Mouse (Mus musculus) kidney, adult 2 months (tissue): ENCODE measurements around the gene Gas2l3. TPM values are rescaled to one million over a fixed set of nuclear protein-coding genes. Genes with fewer than 3 reads are reported as not detected.
A peak's percentile ranks its signal among the peaks of the same experiment; 100 is the strongest.

Experiments
- DNase-seq: peaks from one replicate; pipeline ENCODE4 v3.0.0; 2021
- H3K27ac ChIP-seq: fragments of 200-500 bp; 2 replicates; pipeline ENCODE4 v1.5.1; 2012; ENCODE audit warnings: low read depth, low read length, control low read depth, inconsistent platforms; ENCODE audit not compliant: insufficient read depth
- H3K27me3 ChIP-seq: fragments of 200-500 bp; replicated peaks from 2 replicates; pipeline ENCODE4 v1.6.1; 2012; ENCODE audit warnings: mild to moderate bottlenecking, moderate library complexity, low read length, inconsistent platforms; ENCODE audit not compliant: control insufficient read depth, insufficient read depth
- H3K36me3 ChIP-seq: fragments of 200-500 bp; 2 replicates; pipeline ENCODE4 v1.6.1; 2012; ENCODE audit warnings: mild to moderate bottlenecking, moderate library complexity, low read length, inconsistent platforms; ENCODE audit not compliant: control insufficient read depth, insufficient read depth
- H3K4me1 ChIP-seq: fragments of 200-500 bp; 2 replicates; pipeline ENCODE4 v1.6.1; 2011; ENCODE audit warnings: low read length; ENCODE audit not compliant: control insufficient read depth, insufficient read depth
- H3K4me3 ChIP-seq: fragments of 200-500 bp; 2 replicates; pipeline ENCODE4 v1.5.1; 2011; ENCODE audit warnings: mild to moderate bottlenecking, low read depth, low read length, control low read depth; ENCODE audit not compliant: insufficient read depth
- CTCF ChIP-seq: fragments of 200-500 bp; conservative IDR thresholded peaks from 2 replicates; pipeline ENCODE4 v1.5.1; 2011; ENCODE audit warnings: low read depth, mild to moderate bottlenecking, control low read depth, low read length, moderate library complexity, mixed read lengths; ENCODE audit not compliant: insufficient read depth, insufficient read length
- POLR2A ChIP-seq: fragments of 200-500 bp; IDR thresholded peaks from one replicate; pipeline ENCODE4 v1.6.1; 2011; ENCODE audit warnings: low read depth, low read length, control low read depth
- WGBS: fragments of 180-500 bp; shearing (Covaris S2); methylation state at CpG from one replicate; pipeline ENCODE4 v1.1.7; 2018; 5-methylcytosine and 5-hydroxymethylcytosine counted together
- polyA plus RNA-seq: library from polyadenylated mRNA; depleted of rRNA; stranded (reverse); fragments of >200 nt; gene quantifications from 2 replicates; pipeline ENCODE4 v1.2.3, GENCODE M21; 2012

Gene Gas2l3
- polyA plus RNA-seq, 1 experiment = 0.19 TPM

DNA sequence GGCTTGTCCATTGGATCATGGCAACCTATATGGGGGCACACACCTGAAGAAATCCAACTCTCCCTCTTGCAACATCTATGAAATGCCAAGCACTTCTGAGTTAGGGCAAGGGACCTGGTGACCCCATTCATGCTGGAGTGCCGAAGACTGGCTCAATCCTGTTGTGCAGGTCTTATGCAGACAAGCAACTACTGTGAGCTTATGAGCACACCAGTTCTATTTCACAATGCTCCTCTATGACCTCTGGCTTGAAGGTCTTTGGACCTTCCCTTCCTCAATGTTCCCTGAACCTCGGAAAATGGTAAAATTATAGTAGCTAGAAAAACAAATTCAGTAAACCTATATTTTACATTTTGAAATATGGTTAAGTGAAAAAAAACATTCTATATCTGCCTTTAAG, 25.8 kb downstream of the Gas2l3 start:
- DNase-seq = no peak
- Histone ChIP-seq H3K27ac (no peak overlapping the region), H3K4me1 (no peaks in the 10 kb centered on the region), H3K27me3 (no peaks in the 10 kb centered on the region), H3K36me3 (no peaks in the 10 kb centered on the region), H3K4me3 (no peak overlapping the region)
- TF ChIP-seq POLR2A (no peak), CTCF (no peak)
- 85% methylated on average over 2 of the region's 2 CpGs for WGBS

DNA sequence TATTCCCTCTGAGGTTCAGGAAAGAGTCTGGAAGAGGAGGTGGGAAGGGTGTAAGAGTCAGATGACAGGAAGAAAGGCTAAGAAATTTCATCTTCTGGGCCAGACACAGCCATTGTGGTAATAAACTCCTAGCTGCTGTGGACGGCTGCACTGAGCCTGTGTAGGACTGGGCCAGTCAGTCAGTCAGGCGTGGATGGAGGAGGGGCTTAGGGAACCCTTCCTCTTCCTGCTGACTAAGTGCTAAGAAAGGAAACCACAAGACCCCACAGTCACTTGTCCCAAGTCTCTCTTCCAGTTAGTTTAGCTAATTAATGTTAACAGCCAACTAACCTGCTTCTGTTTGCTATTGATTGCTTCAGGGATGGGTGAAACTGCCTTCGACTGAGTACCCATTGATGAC, 28.3 kb downstream of the Gas2l3 start:
- Histone ChIP-seq H3K27ac (no peak overlapping the region), H3K36me3 (no peaks in the 10 kb centered on the region), H3K4me1 (no peaks in the 10 kb centered on the region), H3K27me3 (no peaks in the 10 kb centered on the region), H3K4me3 (no peak overlapping the region)
- WGBS = 74% methylated on average over 3 of the region's 3 CpGs
- TF ChIP-seq POLR2A (no peak), CTCF (no peak)
- DNase-seq = no peak

DNA sequence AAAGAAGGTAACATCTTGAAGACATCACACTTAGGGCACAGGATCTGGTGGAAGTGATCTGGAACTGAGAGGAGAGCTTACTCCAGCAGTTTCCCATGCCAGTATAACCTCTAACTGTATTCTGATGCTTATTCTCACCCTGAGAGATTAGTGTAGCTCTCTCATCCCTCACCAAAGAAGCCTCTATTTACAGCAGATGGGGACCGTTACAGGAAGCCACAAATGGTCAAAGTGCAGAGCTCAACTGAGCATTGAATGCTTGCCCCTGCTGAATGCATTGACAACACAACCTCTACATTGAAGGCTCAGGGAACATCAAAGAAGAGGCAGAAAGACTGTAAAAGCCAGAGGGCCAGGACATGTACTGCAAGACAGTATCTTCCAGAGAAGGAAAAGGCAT, 36.2 kb downstream of the Gas2l3 start:
- no peak overlapping the region for H3K27ac ChIP-seq
- 50% methylated on average over 1 of the region's 1 CpGs for WGBS
- no peaks in the 10 kb centered on the region for H3K36me3 ChIP-seq
- no peaks in the 10 kb centered on the region for H3K27me3 ChIP-seq
- no peaks in the 10 kb centered on the region for H3K4me1 ChIP-seq
- no peak for TF ChIP-seq POLR2A
- TF ChIP-seq CTCF = no peak
- no peak overlapping the region for H3K4me3 ChIP-seq
- DNase-seq = no peak

DNA sequence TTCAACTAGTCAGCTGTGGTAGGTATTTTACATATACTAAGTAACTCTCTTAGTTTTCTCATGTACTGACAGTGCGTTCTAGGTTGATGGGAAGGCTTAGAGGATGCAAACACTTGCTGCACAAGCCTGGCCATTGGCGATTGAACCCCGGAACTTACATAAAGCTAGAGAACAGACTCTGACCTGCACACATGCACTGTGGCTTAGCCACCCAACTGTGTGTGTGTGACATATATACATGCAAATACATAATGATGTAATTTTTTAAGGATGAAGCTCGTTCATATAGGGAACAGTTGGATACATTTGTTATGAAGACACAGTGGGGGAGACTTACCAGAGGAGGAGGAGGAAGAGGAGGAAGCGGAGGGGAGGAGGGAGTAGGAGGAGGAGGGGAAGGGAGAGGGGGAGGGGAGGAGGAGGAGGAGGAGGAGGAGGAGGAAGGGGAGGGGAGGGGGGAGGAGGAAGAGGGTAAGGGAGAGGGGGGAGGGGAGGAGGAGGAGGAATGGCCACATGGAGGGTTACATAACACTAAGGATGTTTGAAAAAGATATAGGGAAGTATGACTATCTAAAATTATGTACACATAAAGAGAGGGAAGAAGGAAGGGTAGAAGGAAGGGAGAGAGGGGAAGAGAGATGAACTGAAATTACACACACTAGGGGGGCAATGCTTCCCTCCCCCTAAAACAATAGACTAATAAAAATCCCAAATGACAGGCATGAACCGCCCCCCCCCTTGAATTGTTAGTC, 36.9 kb downstream of the Gas2l3 start:
- TF ChIP-seq CTCF (no peak), POLR2A (no peak)
- Histone ChIP-seq H3K4me1 (no peaks in the 10 kb centered on the region), H3K27ac (no peak overlapping the region), H3K27me3 (no peaks in the 10 kb centered on the region), H3K36me3 (no peaks in the 10 kb centered on the region), H3K4me3 (no peak overlapping the region)
- WGBS = 79% methylated on average over 5 of the region's 6 CpGs
- DNase-seq = no peak

DNA sequence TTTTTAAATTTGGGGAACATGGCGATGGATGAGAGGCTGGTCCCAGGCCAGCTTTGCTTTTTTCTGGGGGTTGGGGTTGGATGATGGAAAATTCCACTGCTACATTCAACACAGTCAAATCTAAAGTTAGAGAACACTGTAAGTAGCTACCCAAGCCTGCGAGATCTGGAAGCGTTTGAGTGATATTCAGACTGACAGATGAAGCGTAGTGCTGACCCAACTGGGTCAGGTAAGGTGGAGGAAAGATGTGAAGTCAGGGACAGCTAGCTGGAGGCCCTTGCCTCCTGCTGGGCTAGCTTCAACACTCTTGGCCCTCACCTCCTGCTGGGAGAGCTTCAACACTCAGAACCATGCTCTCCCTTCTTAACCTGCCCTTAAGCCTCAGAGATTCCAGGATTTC, 38.8 kb downstream of the Gas2l3 start:
- no peak for DNase-seq
- Histone ChIP-seq H3K4me3 (no peak overlapping the region), H3K27me3 (no peaks in the 10 kb centered on the region), H3K4me1 (no peaks in the 10 kb centered on the region), H3K27ac (no peak overlapping the region), H3K36me3 (no peaks in the 10 kb centered on the region)
- 84% methylated on average over 4 of the region's 4 CpGs for WGBS
- TF ChIP-seq POLR2A (no peak), CTCF (no peak)

DNA sequence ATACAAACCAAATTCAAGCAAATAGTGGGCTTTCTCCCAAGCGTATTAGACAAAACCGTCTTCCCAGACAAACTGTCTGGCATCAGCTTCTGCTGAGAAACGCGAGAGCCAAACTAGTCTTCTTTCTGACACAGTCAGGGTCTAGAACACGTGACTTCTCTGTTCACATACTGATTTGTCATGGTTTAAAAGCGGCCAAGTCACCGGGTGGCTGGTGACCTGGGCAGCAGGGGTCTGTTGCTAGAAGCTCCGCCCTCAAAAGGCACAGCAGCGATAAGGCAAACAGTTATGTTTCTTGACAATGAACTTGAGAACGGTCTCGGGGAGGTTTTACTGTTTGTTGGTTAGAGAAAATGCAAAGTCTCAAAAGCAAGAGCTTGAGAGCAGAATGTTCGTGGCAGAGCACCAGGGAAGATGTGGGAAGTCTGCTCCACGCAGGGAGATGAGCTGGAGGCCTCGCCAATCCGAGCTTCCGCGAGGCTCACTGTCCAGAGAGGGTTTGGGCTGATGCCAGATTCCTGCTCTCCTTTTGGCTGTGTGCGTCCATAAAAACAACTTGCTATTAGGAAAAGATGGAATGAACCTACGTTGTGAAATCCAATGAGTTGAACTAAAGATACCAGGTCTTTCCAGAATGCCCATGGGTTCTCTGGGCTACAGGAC, 43.0 kb downstream of the Gas2l3 start:
- Histone ChIP-seq H3K27me3 (no peaks in the 10 kb centered on the region), H3K27ac (no peak overlapping the region), H3K4me3 (no peak overlapping the region), H3K36me3 (no peaks in the 10 kb centered on the region), H3K4me1 (0 out of 2 replicates have a peak, but pooled peaks cover 3% of the 10 kb centered on the region)
- 71% methylated on average over 19 of the region's 19 CpGs for WGBS
- no peak for TF ChIP-seq POLR2A
- TF ChIP-seq CTCF = no peak
- DNase-seq = peak; percentile 40

DNA sequence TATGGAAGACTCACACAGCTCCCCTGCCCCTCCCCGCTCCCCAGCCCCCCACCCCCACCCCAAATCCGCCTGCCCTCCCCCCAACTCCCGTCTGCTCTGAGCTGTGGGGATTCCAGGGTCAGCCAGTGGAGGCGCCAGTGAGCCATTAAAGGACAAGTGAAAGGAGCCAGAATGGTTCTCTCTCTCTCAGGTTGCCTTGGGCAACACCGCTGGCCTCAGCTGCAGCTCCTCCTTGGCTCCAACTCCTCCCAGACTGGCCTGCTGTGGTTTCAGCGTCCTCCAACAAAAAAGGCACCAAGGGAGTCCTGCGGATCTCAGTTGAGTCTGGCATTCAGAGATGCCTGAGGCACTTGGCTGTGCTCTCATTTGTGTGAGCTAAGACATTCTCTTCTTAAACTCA, 47.9 kb downstream of the Gas2l3 start:
- WGBS = 8% methylated on average over 7 of the region's 7 CpGs
- peak; percentile 42 for DNase-seq
- Histone ChIP-seq H3K4me3 (no peak overlapping the region), H3K4me1 (0 out of 2 replicates have a peak, but pooled peaks cover 4% of the 10 kb centered on the region), H3K27me3 (no peaks in the 10 kb centered on the region), H3K36me3 (no peaks in the 10 kb centered on the region), H3K27ac (no peak overlapping the region)
- TF ChIP-seq POLR2A = no peak
- peak; percentile 42 for TF ChIP-seq CTCF
